Mouse (Mus musculus): ENCODE data around the gene Itpkb.

GRCm38 (mm10) chr1:180428101-180428712 lies 97.9 kb downstream of the Itpkb start:
- TF ChIP-seq CTCF (IDR thresholded peaks at IDR 0.05; ENCODE audit: insufficient read depth, low read length) (peak; percentile 93), POLR2A (IDR thresholded peaks at IDR 0.05; ENCODE audit: borderline replicate concordance, extremely low read depth, low read depth, low read length) (no peak)

All from lung, adult 2 months (tissue).